Mouse (Mus musculus) cerebellum, postnatal 4 days (tissue): ENCODE results near the gene Gpr160.
"Not testable (repeated sequence)": the region's sequence is repeated elsewhere in the genome, so short reads cannot be mapped to it uniquely, and the experiment has no call there.

Source experiments
- DNase-seq, 2 experiments: peaks; one replicate each; pipeline ENCODE4 v3.0.0; 2022; ENCODE audit warnings: low spot score in 2 of 2, mixed read lengths in 1 of 2

Gpr160 gene

DNA sequence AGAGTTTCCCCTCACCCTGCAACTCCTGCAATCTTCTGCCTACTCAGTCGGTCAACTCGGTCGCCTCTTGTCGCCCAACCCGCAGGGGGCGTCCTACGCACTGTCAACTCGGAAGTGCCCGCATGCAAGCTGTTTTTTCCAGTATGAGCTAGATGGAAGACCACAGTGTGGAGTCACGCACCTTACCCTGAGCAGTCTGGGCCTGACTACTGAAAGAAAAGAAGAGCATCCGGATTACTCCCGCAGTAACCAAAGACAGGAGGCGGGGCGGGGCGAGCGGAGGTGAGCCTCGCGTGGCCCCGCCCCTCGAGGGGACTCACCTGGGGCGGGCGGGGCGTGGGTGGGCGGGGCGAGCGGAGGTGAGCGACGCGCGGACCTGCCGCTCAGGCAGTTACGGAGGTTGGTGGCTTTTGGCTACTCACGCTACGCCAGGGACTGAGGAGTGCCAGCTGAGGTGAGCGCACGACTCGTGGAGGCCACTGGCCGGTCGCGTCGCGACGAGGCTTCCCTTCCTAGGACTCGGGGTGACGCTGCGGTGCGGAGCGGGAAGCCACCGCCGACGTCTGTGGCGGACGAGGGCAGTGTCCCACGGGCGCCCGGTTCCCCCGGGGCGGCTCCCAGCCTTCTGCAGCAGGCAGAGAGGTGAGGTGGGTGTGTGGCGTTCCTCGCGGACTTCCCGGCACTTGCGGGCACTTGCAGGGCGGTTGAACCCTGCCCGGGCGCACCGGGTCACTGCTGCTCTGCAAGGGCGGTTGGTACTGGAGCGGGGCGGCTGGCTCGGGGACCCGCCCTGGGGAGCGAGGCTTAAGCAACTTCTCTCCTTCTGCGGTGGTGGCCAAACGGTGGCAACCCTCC lies at the start of gene Gpr160:
Gpr160 (plus strand) TSS at position 347 of the 855 bp plus-strand sequence.
- DNase-seq, result peak in 1 of 2 experiments; percentile 34

- no peak for DNase-seq
Observed at GRCm38 (mm10) chr3:30812881-30813280, 42.9 kb upstream of the Gpr160 start.

DNA sequence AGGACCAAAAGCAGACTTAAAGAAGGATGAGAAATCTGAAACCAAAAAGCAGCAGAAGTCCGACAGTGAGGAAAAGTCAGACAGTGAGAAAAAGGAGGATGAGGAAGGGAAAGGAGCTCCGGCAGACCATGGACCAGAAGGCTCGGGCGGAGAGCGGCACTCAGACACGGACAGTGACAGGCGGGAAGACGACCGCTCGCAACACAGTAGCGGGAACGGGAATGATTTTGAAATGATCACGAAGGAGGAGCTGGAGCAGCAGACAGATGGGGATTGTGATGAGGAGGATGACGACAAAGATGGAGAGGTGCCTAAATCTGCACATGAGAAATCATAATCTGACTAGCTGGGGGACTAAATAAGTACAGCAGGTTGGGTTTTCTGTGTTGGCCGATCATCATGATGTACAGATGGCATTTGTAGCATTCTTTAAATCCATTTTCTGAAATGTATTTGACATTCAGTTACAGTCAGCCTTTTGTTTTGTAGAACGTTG lies 37.1 kb upstream of the Gpr160 start:
- DNase-seq, result no peak

- no peak for DNase-seq
Observed at GRCm38 (mm10) chr3:30822163-30822562, 33.6 kb upstream of the Gpr160 start.

GRCm38 (mm10) chr3:30826069-30826468 lies 29.7 kb upstream of the Gpr160 start:
- DNase-seq, result no peak

- DNase-seq, result no peak
Observed at GRCm38 (mm10) chr3:30831848-30832606, 23.7 kb upstream of the Gpr160 start.

GRCm38 (mm10) chr3:30833254-30833653 lies 22.5 kb upstream of the Gpr160 start:
- DNase-seq, result no peak

GRCm38 (mm10) chr3:30845755-30846154 lies 10.0 kb upstream of the Gpr160 start:
- no peak for DNase-seq

GRCm38 (mm10) chr3:30847413-30847812 lies 8.3 kb upstream of the Gpr160 start:
- DNase-seq, result no peak

DNA sequence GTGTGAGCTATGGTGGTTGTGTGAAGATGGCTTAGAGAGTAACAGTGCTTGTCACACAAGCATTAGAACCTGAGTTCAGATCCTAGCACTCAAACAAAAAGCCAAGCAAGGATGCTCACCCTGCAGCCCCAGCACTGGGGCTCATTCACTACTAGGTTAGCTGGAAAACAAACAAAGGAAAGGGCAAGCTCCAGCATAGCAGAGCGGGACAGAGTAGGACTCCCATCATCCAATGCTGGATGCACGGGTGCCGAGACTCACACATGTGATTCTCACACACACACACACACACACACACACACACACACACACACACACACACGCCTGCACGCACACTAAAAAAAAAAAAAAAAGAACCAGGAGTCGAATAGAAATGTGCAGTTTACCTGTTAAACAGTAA lies 4.3 kb upstream of the Gpr160 start:
- DNase-seq, result no peak

- DNase-seq, result no peak
Observed at GRCm38 (mm10) chr3:30853596-30853995, 2.2 kb upstream of the Gpr160 start.

DNA sequence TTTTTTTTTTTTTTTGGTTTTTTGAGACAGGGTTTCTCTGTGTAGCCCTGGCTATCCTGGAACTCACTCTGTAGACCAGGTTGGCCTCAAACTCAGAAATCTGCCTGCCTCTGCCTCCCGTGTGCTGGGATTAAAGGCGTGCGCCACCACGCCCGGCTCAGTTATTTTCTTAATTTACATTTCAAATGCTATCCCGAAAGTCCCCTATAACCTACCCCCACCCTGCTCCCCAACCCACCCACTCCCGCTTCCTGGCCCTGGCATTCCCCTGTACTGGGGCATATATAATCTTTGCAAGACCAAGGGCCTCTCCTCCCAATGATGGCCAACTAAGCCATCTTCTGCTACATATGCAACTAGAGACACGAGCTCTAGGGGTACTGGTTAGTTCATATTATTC lies 3.8 kb downstream of the Gpr160 start:
- not testable (repeated sequence) for DNase-seq

DNA sequence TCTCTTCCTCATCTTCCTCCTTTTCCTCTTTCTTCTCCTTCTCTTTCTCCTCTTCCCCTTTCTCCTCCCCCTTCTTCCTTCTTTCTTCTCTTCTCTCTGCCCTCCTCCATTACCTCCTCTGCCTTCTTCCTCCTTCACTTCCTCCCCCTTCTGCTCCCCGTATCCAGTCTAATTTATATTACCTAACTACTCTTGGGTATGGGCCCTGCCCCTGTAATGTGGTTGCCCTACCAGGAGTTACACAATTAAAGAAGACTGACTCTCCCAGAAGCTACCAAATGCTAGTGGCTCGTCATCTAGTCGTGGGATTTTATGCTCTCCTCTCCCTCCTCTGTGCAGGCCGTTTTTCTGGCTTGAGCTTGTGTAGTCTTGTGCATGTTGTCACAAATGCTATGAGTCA lies 5.0 kb downstream of the Gpr160 start:
- no peak for DNase-seq

- no peak for DNase-seq
Observed at GRCm38 (mm10) chr3:30863712-30864435, 8.1 kb downstream of the Gpr160 start.

- no peak for DNase-seq
Observed at GRCm38 (mm10) chr3:30864640-30865039, 8.9 kb downstream of the Gpr160 start.

- DNase-seq, result no peak
Observed at GRCm38 (mm10) chr3:30868176-30868575, 12.4 kb downstream of the Gpr160 start.

- DNase-seq, result no peak
Observed at GRCm38 (mm10) chr3:30868625-30869024, 12.9 kb downstream of the Gpr160 start.

GRCm38 (mm10) chr3:30869995-30870394 lies 14.2 kb downstream of the Gpr160 start:
- DNase-seq, result no peak

DNA sequence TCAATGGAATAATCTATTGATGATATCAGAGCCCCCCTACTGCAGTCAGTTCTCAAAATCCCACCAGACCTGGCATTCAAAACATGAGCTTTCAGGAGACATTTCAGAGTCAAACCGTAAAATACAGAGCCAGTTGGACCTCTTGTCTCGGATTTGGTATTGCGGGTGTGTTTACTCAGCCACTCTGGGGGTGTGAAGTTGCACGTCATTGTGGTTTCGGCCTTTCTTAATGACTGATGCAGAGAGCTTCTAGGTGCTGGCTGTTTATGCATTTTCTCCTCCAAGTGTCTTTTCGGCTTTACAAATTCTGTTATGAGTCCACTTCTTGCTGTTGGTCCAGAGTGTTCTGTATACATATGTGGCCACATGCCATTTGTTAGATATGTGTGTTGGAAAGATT lies 21.0 kb downstream of the Gpr160 start:
- DNase-seq, result no peak

GRCm38 (mm10) chr3:30887449-30887848 lies 31.7 kb downstream of the Gpr160 start:
- DNase-seq, result no peak

GRCm38 (mm10) chr3:30889014-30889413 lies 33.3 kb downstream of the Gpr160 start:
- no peak for DNase-seq

GRCm38 (mm10) chr3:30896721-30897120 lies 41.0 kb downstream of the Gpr160 start:
- DNase-seq, result no peak
